Mouse (Mus musculus) erythroblast, embryonic 14.5 days (primary cell): ENCODE results near the gene Cd160.

Source experiments
- GATA1 ChIP-seq: IDR thresholded peaks from 2 replicates; pipeline ENCODE4 v1.6.1; 2012; ENCODE audit warnings: low read length, inconsistent platforms, mixed read lengths
- TAL1 ChIP-seq: IDR thresholded peaks from 3 replicates; pipeline ENCODE4 v1.6.1; 2012; ENCODE audit warnings: low read length, inconsistent platforms, mixed read lengths

DNA sequence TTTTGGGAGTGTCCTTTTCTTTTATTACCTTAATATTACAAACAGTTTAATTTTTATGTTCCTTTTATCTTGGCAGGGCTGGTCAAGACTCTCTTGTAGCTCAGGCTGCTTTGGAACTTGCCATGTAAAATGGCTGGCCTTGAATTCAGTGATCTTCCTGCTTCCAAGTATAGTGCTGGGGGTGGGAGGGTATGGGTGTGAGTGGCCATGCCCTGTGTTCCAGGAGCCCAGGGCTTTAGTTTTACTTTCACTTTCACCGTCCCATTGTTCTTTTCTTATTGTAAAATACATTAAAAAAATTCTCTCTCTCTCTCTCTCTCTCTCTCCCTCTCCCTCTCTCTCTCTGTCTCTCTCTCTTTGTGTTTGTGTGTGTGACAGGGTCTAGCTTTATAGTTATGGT is 64.6 kb downstream of the Cd160 start:
- no peak for TF ChIP-seq GATA1
- TF ChIP-seq TAL1 = no peak
